Mouse (Mus musculus): ENCODE results near the gene Myod1.
A peak's percentile ranks its signal among the peaks of the same experiment; 100 is the strongest.

The Myod1 gene

DNA sequence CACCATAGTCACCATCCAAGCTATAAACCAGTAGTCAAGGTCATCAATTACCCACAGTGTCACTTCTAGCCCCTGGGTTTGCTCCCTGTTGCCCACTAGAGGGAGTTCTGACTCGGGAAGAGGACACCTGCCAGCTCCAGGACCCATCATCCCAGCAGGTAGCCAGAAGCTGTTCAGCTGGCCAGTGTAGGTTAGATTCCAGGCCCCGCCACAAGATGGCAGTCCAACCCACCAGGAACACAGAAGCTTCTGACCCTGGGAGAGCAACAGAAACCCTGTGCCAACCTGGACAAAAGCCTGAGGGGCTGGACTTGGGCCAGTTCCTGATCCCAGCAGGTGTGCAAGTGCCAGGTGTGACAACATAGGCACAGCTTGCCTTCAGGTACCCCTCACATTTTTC, 16.8 kb downstream of the Myod1 start:
- peak; percentile 60 for DNase-seq (ENCODE audit: low spot score)

- no peak for DNase-seq (ENCODE audit: low spot score)
Measured at GRCm38 (mm10) chr7:46393718-46394511, 17.6 kb downstream of the Myod1 start.

- DNase-seq (ENCODE audit: low spot score), result no peak
Measured at GRCm38 (mm10) chr7:46394933-46395332, 18.7 kb downstream of the Myod1 start.

GRCm38 (mm10) chr7:46395571-46395970, 19.3 kb downstream of the Myod1 start:
- DNase-seq (ENCODE audit: low spot score), result no peak

DNA sequence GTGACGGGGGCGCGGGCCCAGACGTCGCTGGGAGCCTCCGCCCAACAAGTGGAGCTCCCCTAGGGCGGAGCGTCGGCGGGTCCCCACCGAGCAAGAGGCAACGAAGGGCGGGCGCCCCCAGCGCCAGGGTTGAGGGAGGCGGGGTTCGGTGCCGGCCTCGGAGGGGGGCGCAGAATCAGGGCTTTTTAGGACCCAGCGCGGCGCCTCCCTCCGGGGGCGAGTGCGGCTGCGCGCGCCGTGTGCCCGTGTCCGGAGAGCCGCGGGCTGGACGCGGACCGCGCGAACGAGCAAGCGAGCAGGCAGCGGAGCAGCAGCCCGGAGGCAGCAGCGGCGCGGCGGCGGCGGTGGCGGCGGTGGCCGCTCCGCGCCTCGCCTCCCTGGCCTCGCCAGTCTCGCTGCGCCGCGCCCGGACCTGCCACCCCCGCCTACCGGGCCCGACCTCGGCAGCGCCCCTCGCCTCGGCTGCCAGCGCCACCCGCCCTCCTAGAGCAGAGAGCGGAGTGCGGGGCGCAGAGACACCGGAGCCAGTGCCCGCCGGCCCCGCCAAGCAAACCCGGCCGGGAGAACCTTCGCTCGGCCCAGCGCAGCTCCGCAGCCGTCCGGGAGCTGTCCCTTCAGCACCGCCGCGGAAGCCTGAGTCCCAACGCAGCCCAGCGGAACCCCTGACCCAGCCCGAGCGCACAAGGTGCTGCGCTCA, 20.1 kb downstream of the Myod1 start, which contains the start of gene Kcnc1:
TSS of gene Kcnc1 (plus strand) at position 267 of the 697 bp plus-strand sequence.
- DNase-seq (ENCODE audit: low spot score), result peak; percentile 58

- no peak for DNase-seq (ENCODE audit: low spot score)
Measured at GRCm38 (mm10) chr7:46396928-46397731, 20.9 kb downstream of the Myod1 start.

GRCm38 (mm10) chr7:46397732-46398333, 21.6 kb downstream of the Myod1 start:
- no peak for DNase-seq (ENCODE audit: low spot score)

DNA sequence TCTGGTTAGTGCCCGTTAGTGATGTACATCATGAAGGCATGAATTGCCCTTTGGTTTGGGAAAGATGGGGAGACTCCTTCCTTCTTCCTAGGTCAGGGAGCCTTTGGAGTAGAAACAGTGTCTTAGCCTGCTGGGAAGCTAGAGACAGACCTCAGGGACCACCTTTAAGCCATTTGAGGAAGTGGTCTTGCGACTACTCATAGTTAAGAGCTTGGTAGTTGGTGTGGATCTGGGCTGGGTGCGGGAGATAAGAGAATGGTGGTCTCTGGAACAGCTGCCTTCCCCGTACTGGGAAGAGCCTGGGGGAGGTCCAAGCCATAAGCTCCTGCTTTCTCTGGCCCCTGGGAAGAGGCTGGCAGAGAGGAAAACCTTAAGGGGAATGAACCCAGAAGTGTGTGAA, 22.3 kb downstream of the Myod1 start:
- DNase-seq (ENCODE audit: low spot score), result no peak

DNA sequence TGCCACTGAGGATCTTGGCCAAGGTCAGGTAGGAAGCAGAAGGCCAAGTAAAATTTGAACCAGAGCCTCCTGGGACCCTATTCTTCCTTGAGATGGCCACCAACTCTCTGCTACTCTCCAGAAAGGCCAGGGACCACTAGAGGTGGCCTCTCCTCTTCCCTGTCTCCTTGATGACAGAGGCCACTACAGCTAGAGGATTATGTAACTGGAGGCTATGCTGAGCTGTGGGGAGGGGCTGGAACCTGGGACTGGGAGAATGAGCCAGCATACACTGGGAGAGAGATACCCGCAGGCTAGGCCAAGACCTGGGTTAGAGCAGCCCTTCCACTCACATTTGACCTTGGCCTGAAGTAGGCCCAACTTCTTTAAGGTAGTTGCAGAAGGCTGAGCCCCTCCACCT, 23.4 kb downstream of the Myod1 start:
- DNase-seq (ENCODE audit: low spot score), result no peak

GRCm38 (mm10) chr7:46400346-46400745, 24.1 kb downstream of the Myod1 start:
- DNase-seq (ENCODE audit: low spot score), result no peak

DNA sequence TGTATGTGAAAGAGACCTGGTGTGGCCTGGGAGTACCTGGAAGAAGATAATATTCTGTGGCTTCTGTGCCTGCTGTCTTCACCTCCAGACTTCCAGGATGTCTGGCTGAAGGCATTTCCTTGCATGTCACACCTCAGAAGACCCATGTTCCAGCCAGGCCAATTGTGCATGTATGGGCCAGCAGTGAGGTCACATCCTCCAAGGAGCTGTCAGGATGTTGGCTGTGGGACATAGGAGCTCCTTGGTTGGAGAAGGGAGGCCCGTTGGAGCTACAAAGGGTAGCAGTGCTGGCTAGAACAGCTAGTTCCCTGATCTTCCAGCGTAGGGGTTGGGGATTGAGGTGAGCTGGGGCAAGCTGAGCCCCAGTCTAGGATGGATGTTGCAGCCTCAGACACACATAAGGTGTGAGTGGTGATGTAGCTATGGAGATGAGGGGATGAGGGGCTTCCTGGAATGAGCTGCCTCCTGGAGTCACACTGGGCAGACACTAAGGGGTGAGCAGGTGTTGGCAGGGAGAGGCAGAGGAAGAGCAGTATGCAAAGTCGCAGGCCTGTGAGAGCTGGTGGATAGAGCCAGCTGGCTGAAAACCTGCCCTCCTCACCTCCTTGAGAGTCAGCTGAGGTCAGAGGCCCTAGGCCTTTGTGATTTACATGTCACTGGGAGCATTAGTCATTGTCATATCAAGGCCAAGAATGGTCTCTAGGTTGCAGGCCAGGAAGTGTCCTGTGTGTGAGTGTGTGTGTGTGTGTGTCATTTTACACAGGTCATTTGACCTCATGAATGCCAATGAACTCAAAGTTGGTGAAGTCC, 25.3 kb downstream of the Myod1 start:
- DNase-seq (ENCODE audit: low spot score), result no peak

DNA sequence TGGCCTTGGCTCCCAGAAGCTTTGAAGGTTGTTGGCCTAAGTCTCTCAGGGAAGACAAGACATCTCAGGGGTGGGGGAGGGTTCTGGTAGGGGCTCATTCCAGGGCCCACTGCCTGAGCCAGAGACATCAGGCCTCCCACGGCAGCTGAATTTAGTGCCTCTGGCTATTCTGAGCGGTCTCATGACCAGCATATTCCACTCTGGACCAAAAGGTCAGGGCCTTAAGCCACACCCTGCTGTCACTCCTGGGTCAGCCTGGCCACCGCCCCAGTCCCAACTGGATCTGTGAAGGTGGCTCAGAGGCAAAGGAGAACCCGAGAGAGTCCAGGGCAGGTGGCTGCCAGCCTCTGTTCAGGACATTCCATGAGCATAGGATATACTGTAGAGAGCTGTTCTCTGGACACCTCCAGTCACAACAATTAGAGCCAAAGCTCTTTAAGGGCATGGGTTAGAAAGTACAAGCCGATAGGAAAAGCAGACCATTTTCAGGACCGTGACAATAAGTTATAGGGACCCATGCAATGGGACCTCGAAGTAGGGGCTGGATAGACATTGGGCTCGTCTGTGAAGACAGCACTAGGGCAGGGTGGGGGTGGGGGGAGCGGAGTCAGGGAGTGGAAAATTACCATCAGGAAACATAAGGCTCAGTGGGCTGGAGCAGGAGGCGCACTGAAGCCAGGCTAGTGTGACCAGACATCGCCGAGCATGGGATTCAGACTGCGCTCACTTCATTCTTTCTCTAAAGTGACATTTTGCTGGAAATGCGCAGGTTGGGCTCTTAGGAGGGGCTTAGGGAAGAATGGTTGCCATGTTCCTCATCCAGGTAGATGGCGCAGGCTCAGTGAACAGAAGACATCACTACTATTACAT, 27.6 kb downstream of the Myod1 start:
- no peak for DNase-seq (ENCODE audit: low spot score)

DNA sequence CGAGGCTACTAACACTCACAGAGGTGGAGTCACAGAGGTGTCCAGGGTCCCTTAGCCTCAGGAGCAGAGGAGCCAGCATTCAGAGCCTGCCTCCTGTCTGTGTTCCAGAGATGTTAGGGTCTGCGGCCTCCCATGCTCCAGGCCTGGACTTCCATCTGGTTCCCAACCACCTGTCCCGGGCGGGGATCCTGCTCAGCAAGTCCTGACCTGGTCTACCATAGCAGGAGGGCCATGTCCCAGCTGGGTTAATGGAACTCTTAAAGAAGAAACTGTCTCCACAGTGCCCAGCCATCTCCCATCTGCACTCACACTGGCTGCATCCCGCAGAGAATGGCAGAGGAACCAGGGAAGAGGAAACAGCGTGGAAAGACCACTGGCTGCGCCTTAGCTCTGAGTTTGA, 28.5 kb downstream of the Myod1 start:
- no peak for DNase-seq (ENCODE audit: low spot score)

- DNase-seq (ENCODE audit: low spot score), result no peak
Measured at GRCm38 (mm10) chr7:46408606-46409005, 32.3 kb downstream of the Myod1 start.

- DNase-seq (ENCODE audit: low spot score), result no peak
Measured at GRCm38 (mm10) chr7:46409204-46409789, 33.0 kb downstream of the Myod1 start.

DNA sequence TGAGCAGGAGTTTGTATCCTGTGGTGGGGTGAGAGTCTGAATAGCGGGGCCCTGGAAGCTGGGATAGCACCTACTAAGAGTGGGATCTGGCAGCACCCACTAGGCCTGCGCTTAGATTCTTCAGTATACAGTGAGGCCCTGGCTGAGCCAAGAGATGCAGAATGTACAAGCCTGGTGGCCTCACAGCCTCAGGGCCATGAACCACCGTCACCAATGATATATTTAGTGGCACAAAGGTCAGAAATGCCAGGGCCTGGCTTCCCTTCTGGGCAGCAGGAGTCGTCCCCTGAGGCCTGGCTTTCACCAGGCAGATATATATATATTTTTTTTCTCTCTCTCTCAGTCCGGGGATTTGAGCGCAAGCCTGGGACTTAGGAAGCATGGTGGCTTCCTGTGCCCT, 34.5 kb downstream of the Myod1 start:
- DNase-seq (ENCODE audit: low spot score), result no peak

GRCm38 (mm10) chr7:46412823-46413222, 36.5 kb downstream of the Myod1 start:
- DNase-seq (ENCODE audit: low spot score), result no peak

DNA sequence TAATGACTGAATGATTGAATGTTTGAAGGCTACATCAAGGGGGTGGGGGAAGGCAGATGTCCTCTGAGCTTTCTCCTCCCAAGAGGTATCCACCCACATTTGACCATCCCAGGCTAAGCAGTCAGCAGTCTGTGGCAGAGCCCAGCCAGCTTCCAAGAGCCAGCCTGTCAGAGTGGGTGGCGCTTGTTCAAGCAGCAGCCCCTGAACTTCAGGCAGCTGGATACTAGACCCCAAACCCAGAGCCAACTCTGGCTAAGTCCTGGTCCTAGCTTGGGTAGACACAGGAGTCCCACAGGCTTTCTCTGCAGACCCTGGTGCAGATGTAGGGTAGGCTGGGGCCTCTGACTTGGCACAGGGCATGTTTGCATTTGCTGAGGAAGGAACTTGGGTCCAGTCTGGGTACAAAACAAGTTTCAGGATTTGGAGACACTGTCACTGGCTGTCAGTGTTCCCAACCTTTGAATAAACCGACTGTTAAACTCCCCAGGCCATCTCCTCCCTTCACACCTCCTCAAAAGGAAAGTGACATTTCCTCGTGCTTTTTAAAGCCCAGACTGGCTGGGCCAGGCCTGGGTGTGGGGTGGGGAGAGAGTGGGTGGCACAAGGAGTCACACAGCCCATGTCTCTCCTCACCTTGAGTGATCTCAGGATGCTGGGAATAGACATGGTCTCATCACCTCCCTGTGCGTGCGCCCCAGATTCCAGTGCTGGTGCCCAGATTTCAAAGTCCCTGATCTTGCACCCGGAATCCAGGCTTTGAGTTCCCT, 37.9 kb downstream of the Myod1 start:
- no peak for DNase-seq (ENCODE audit: low spot score)

GRCm38 (mm10) chr7:46415818-46416425, 39.6 kb downstream of the Myod1 start:
- DNase-seq (ENCODE audit: low spot score), result no peak

All from testis, postnatal 14 days (tissue).